ENCODE assay signal across 12 mouse cellular contexts in genomic region chr12:112154476-112154875, GRCm38 (mm10). TPM values are rescaled to one million over a fixed set of nuclear protein-coding genes. Genes with fewer than 3 reads are reported as not detected.
DNase-seq lines count a peak whose midpoint lies in the region; ATAC-seq and TF ChIP-seq lines count a peak whose summit lies in the region.
"Had no signal": no experiment of that assay in that cellular context is flagged by ENCODE, and none has a peak within 500 bp of the region (broad histone marks: within the 10 kb centered on the region; RNA-seq: fewer than 3 reads in every experiment).

No protein-coding gene starts in this region.

- ATAC-seq in hindbrain, embryonic 14.5 days (ENCODE audit: low FRiP score) = no peak
- ATAC-seq in hindbrain, embryonic 12.5 days (ENCODE audit: low FRiP score) = no peak
- ATAC-seq in kidney, postnatal 0 days (replicated peaks; ENCODE audit: low FRiP score, low read depth) = no peak
- no peak for ATAC-seq in liver, embryonic 11.5 days (replicated peaks; ENCODE audit: low FRiP score)

- H3K27ac ChIP-seq in hindbrain, embryonic 14.5 days = peak overlapping the region; percentile 29; the same call in 1 of the 2 replicates
- H3K27ac ChIP-seq in hindbrain, embryonic 12.5 days = no peak overlapping the region
- peak overlapping the region; percentile 50; the same call in 1 of the 2 replicates for H3K27ac ChIP-seq in cortical plate, adult 2 months (ENCODE audit: insufficient read depth, low read length)
- H3K27ac ChIP-seq in kidney, postnatal 0 days = peak overlapping the region; percentile 79
- no peak overlapping the region for H3K27ac ChIP-seq in liver, embryonic 11.5 days (ENCODE audit: low read depth, low read length)

- no peak overlapping the region for H3K4me3 ChIP-seq in hindbrain, embryonic 14.5 days (replicated peaks; ENCODE audit: low read length)
- no peak overlapping the region for H3K4me3 ChIP-seq in hindbrain, embryonic 12.5 days
- no peak overlapping the region for H3K4me3 ChIP-seq in cortical plate, adult 2 months (ENCODE audit: insufficient read depth, low read length)
- H3K4me3 ChIP-seq in kidney, postnatal 0 days (replicated peaks; ENCODE audit: low read depth, low read length) = no peak overlapping the region
- no peak overlapping the region for H3K4me3 ChIP-seq in liver, embryonic 11.5 days (ENCODE audit: low read depth, low read length)
- H3K4me3 ChIP-seq: megakaryocyte, embryonic 14.5 days had no signal

- no peak overlapping the region for H3K4me2 ChIP-seq in hindbrain, embryonic 14.5 days (replicated peaks)
- no peak overlapping the region for H3K4me2 ChIP-seq in hindbrain, embryonic 12.5 days (replicated peaks)
- H3K4me2 ChIP-seq in kidney, postnatal 0 days (ENCODE audit: low read length) = no peak overlapping the region
- H3K4me2 ChIP-seq in liver, embryonic 11.5 days = no peak overlapping the region

- H3K27me3 ChIP-seq in hindbrain, embryonic 14.5 days (ENCODE audit: control insufficient read depth, insufficient read depth, low read length) = peaks cover 25% of the 10 kb centered on the region; the same call in 1 of the 2 replicates
- H3K27me3 ChIP-seq in hindbrain, embryonic 12.5 days = peaks cover 49% of the 10 kb centered on the region
- no peaks in the 10 kb centered on the region for H3K27me3 ChIP-seq in kidney, postnatal 0 days (ENCODE audit: insufficient read depth, low read length)
- H3K27me3 ChIP-seq in liver, embryonic 11.5 days (replicated peaks; ENCODE audit: control insufficient read depth, insufficient read depth, low read length) = no peaks in the 10 kb centered on the region

- intact Hi-C loops in left cerebral cortex, postnatal 36 days (cut with DNase I) = no loop called here

- WGBS in hindbrain, embryonic 14.5 days = 53% methylated on average over 4 of the region's 5 CpGs
- 47% methylated on average over 5 of the region's 5 CpGs for WGBS in hindbrain, embryonic 12.5 days
- WGBS in kidney, postnatal 0 days = 69% methylated on average over 4 of the region's 5 CpGs
- WGBS in liver, embryonic 11.5 days = 46% methylated on average over 5 of the region's 5 CpGs

- no peak for TF ChIP-seq CTCF in cortical plate, adult 2 months (IDR thresholded peaks at IDR 0.05; ENCODE audit: extremely low read depth, insufficient read depth, low read length)
- no peak for TF ChIP-seq CTCF in kidney, postnatal 0 days (IDR thresholded peaks at IDR 0.05; ENCODE audit: low read depth)

- no peak for TF ChIP-seq POLR2A in cortical plate, adult 2 months (IDR thresholded peaks at IDR 0.05; ENCODE audit: extremely low read depth, insufficient read depth, low read length)

- no peak overlapping the region for H3K9ac ChIP-seq in hindbrain, embryonic 14.5 days
- H3K9ac ChIP-seq in hindbrain, embryonic 12.5 days = no peak overlapping the region
- H3K9ac ChIP-seq in kidney, postnatal 0 days (ENCODE audit: low read depth, low read length) = no peak overlapping the region
- no peak overlapping the region for H3K9ac ChIP-seq in liver, embryonic 11.5 days (ENCODE audit: low read depth, low read length)

- H3K9me3 ChIP-seq in hindbrain, embryonic 14.5 days (ENCODE audit: control insufficient read depth, low read length) = no peaks in the 10 kb centered on the region
- H3K9me3 ChIP-seq in hindbrain, embryonic 12.5 days (replicated peaks) = no peaks in the 10 kb centered on the region
- no peaks in the 10 kb centered on the region for H3K9me3 ChIP-seq in kidney, postnatal 0 days (replicated peaks; ENCODE audit: low read length)
- H3K9me3 ChIP-seq in liver, embryonic 11.5 days (ENCODE audit: control insufficient read depth, low read length) = no peaks in the 10 kb centered on the region
- H3K9me3 ChIP-seq: megakaryocyte, embryonic 14.5 days had no signal

- DNase-seq in adrenal gland, postnatal 10 days = peak; percentile 66
- DNase-seq in adrenal gland, postnatal 4 days (ENCODE audit: low spot score in 2 of 2) = no peak
- DNase-seq in hindbrain, embryonic 14.5 days (ENCODE audit: low spot score) = no peak
- DNase-seq in kidney, postnatal 0 days (ENCODE audit: low spot score) = peak; percentile 28
- no peak for DNase-seq in left cerebral cortex, postnatal 36 days (ENCODE audit: low spot score in 2 of 2)
- DNase-seq in liver, embryonic 11.5 days (ENCODE audit: low spot score) = no peak
- DNase-seq: adrenal gland, adult 8-10 months had no signal

- H3K36me3 ChIP-seq in hindbrain, embryonic 14.5 days (replicated peaks; ENCODE audit: control insufficient read depth, insufficient read depth) = no peaks in the 10 kb centered on the region
- no peaks in the 10 kb centered on the region; the same call in 1 of the 2 replicates for H3K36me3 ChIP-seq in hindbrain, embryonic 12.5 days
- no peaks in the 10 kb centered on the region for H3K36me3 ChIP-seq in kidney, postnatal 0 days (ENCODE audit: insufficient read depth, low read length)
- no peaks in the 10 kb centered on the region for H3K36me3 ChIP-seq in liver, embryonic 11.5 days (ENCODE audit: control insufficient read depth, insufficient read depth, low read length)

- H3K4me1 ChIP-seq in hindbrain, embryonic 14.5 days (replicated peaks; ENCODE audit: control insufficient read depth, insufficient read depth, low read length) = peaks cover 22% of the 10 kb centered on the region
- peaks cover 63% of the 10 kb centered on the region for H3K4me1 ChIP-seq in hindbrain, embryonic 12.5 days
- no peaks in the 10 kb centered on the region for H3K4me1 ChIP-seq in cortical plate, adult 2 months (ENCODE audit: control insufficient read depth, insufficient read depth, low read length)
- no peaks in the 10 kb centered on the region for H3K4me1 ChIP-seq in kidney, postnatal 0 days (replicated peaks; ENCODE audit: insufficient read depth, low read length)
- H3K4me1 ChIP-seq in liver, embryonic 11.5 days (replicated peaks; ENCODE audit: control insufficient read depth, insufficient read depth, low read length) = peaks cover 10% of the 10 kb centered on the region
- H3K4me1 ChIP-seq: megakaryocyte, embryonic 14.5 days had no signal

RNA-seq across cellular contexts. Expression of gene Kif26a, which starts 8.5 kb away (rescaled TPM):
- 10 to 100 TPM; 20.0 to 25.4 TPM for total RNA-seq in adrenal gland, postnatal 10 days (2021)
- total RNA-seq in adrenal gland, postnatal 4 days (2021) = 10 to 100 TPM; 38.1 to 39.2 TPM
- polyA plus RNA-seq in hindbrain, embryonic 14.5 days (2014; fragmentation: Nextera tagmentation; extraction: Ambion mirVana) = 3.1 and 3.4 TPM in 2 replicates
- polyA plus RNA-seq in hindbrain, embryonic 12.5 days (2016; fragmentation: Nextera tagmentation; extraction: Ambion mirVana) = 5.0 and 5.1 TPM in 2 replicates
- 3.3 and 4.2 TPM in 2 replicates for polyA plus RNA-seq in cortical plate, adult 2 months (2012; rRNA removed)
- polyA plus RNA-seq in kidney, postnatal 0 days (2015; fragmentation: Nextera tagmentation; extraction: Ambion mirVana) = 2.2 and 2.7 TPM in 2 replicates
- total RNA-seq in left cerebral cortex, postnatal 36 days (2021) = 1 to 10 TPM; 5.1 to 5.3 TPM
- polyA plus RNA-seq in liver, embryonic 11.5 days (2014; fragmentation: Nextera tagmentation; extraction: Ambion mirVana) = 0.52 and 0.59 TPM in 2 replicates
- total RNA-seq: granulocyte monocyte progenitor cell, adult 5-6 weeks had no signal

RNA-seq across cellular contexts. Expression of gene Aspg, which starts 48.0 kb away (rescaled TPM):
- 10 to 100 TPM; 24.1 to 26.0 TPM for total RNA-seq in adrenal gland, postnatal 10 days (2021)
- total RNA-seq in adrenal gland, postnatal 4 days (2021) = 1 to 10 TPM; 1.6 to 3.5 TPM
- 0.29 and 0.46 TPM in 2 replicates for polyA plus RNA-seq in hindbrain, embryonic 14.5 days (2014; fragmentation: Nextera tagmentation; extraction: Ambion mirVana)
- polyA plus RNA-seq in hindbrain, embryonic 12.5 days (2016; fragmentation: Nextera tagmentation; extraction: Ambion mirVana) = 0.66 and 1.2 TPM in 2 replicates
- 4.4 and 5.1 TPM in 2 replicates for polyA plus RNA-seq in cortical plate, adult 2 months (2012; rRNA removed)
- 2.2 and 2.3 TPM in 2 replicates for polyA plus RNA-seq in kidney, postnatal 0 days (2015; fragmentation: Nextera tagmentation; extraction: Ambion mirVana)
- total RNA-seq in left cerebral cortex, postnatal 36 days (2021) = 1 to 10 TPM; 2.4 to 4.5 TPM
- polyA plus RNA-seq in liver, embryonic 11.5 days (2014; fragmentation: Nextera tagmentation; extraction: Ambion mirVana) = 0.38 and 0.73 TPM in 2 replicates
- total RNA-seq: granulocyte monocyte progenitor cell, adult 5-6 weeks; MEL had no signal

Comparison
In these comparisons a context has a peak if more than half of its experiments do, and no peak if none do; other contexts are left out.
1. DNase-seq: peak in adrenal gland, postnatal 10 days (single experiment) and kidney, postnatal 0 days (single experiment); none in adrenal gland, postnatal 4 days (0 of 2), hindbrain, embryonic 14.5 days (single experiment), left cerebral cortex, postnatal 36 days (0 of 2) and liver, embryonic 11.5 days (single experiment).
2. H3K27ac ChIP-seq: peak in hindbrain, embryonic 14.5 days (single experiment), cortical plate, adult 2 months (single experiment) and kidney, postnatal 0 days (single experiment); none in hindbrain, embryonic 12.5 days (single experiment) and liver, embryonic 11.5 days (single experiment).